Mouse (Mus musculus) right cerebral cortex, adult 2 months (tissue): ENCODE measurements around the gene Dcpp2.
"Not testable (repeated sequence)": the region's sequence is repeated elsewhere in the genome, so short reads cannot be mapped to it uniquely, and the experiment has no call there.

ENCODE experiments used
- DNase-seq, 2 experiments: peaks; one replicate each; pipeline ENCODE4 v3.0.0; 2021 to 2022; ENCODE audit warnings: low spot score in 2 of 2

Dcpp2 gene

DNA sequence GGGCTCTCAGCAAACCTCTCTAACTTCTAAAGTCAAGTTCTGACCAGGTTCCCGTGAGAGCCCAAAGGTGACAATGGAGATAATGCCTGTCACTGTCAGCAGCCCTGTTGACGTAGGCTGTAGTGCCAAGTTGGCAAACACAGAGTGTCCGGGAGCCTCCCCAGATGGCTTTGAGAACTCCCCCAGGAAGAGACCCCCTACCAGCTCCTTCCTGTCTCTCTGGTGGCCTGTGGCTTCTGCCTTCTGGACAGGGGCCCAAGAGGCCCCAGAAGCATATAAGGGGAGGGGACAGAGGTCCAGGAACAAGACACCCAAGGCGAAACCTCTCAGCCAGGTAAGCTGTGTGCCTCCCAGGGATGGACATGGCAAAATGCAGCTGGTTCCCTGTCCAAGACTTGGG is at the start of gene Dcpp2, which contains the start of gene Dcpp1:
Dcpp2 (plus strand) TSS at position 305 of the 400 bp plus-strand sequence.
Dcpp1 (plus strand) TSS at position 301 of the 400 bp plus-strand sequence.
- DNase-seq = not testable (repeated sequence)

DNA sequence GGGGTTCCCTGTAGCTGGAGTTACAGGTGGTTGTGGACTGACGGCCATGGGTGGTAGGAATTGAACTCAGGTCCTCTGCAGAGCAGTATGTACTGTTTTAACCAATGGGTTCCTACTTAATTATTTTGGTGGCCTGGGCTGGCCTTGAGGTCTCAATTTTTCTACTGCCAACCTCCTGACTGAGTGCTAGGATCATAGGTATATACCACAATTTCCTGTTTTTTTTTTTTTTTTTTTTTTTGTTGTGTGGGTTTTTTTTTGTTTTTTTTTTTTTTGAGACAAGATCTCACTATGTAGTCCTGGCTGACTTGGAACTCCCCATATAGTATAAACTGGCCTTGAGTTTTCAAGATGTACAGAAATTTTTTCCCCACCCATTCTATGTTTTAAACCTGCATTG is 49.5 kb upstream of the Dcpp2 start:
- no peak for DNase-seq

DNA sequence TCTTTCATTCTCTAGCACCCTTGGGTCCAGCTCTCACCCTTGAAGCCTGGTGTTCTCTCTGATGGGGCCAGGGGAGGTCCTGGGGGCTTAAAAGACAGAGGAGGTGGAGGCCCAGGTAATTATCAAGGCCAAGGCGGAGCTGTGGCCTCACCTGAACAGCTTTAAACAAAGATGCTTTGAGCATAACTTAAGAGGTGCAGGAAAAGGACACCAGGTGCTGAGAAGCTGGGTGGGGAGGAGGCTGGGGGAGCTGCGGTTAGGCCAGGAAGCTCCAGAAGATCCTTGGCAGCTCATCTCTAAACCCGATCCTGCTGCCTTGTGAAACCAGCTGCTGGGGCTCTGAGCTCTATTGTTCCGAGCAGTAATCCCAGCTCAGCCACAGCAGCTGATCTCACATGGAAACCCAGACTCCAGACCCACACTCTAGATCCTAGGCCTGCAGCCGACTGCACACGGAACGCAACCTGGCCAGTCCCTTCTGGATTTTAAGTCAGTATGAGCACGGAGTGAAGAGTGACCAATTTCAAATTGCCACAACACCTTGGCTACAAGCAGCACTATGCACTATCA is 44.6 kb upstream of the Dcpp2 start, which contains the start of gene Prss33:
Prss33 (minus strand) TSS at position 51 of the 570 bp plus-strand sequence.
- DNase-seq = no peak

DNA sequence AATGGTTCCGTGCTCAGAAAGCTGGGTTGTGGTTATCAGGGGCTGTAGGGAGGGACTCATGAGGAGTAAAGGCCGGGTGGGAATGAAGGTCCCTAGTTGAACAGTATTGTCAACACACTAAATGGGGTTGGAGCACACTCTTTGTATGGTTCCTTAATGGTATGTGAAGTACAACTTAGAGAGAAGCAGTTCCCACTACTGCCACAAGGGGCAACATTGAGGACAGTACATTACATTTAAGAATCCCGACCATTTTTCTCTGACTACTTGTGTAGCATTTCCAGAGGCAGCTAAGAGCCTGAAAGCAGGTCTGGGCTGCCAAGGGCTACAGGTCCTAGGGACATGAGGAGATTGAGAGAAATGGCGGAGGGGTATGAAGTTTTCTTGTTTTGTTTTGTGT is 39.5 kb upstream of the Dcpp2 start:
- peak; percentile 59 to 75 for DNase-seq

DNA sequence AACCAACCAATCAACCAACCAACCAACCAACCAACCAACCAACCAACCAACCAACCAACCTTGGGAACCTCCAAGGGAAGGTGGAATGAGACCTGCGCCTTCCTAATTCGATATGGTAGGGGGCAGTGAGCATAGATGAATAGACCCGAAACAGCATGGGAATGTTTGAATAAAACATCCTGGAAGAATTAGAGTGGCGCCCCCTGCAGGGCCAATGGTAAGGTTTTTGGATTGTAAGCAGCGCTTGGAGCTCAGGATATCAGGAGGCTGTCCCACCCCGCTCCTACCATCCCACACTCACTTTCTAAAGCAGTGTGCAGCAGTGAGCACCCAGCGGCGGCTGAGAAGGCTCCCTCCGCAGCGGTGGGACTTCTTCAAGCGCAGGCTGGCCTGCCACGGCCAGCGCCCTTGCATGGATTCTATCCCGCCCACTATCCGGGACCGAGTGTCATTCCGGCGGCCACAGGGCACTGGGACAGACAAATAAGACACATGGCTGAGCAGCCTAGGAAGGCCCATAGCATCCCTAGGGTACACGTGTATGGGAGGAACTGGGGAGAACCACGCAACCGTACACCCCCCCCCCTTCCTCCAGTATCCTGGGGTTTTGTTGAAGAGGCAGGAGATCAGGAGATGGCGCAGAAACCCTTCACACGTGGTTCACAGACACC is 37.4 kb upstream of the Dcpp2 start:
- DNase-seq = no peak

DNA sequence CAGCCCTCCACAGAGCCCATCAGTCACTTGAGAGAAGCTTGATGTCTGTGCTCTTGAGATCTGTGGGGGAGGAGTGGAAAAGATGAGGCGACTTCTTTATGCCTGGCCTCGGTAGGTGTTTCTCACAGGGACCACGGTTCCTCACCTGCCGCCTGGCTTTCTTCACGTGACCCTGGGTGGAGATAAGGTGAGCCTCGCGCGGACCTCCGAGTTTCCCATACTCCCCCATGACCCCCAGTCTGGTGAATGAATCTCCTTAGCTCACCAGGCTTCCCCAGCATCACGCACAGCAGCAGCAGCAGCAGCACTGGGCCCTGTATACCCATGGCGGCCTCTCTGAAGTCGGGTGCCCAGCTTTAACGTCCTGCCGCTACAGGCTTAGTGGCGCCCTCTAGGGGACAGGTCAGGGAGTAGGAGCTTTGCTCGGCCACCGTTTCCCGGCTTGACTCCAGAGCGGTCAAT is 36.8 kb upstream of the Dcpp2 start, which contains the start of the genes Prss32 and Prss41:
Prss32 (plus strand) TSS at position 44 of the 462 bp plus-strand sequence.
Prss41 (minus strand) TSS at position 361 of the 462 bp plus-strand sequence.
- no peak for DNase-seq

DNA sequence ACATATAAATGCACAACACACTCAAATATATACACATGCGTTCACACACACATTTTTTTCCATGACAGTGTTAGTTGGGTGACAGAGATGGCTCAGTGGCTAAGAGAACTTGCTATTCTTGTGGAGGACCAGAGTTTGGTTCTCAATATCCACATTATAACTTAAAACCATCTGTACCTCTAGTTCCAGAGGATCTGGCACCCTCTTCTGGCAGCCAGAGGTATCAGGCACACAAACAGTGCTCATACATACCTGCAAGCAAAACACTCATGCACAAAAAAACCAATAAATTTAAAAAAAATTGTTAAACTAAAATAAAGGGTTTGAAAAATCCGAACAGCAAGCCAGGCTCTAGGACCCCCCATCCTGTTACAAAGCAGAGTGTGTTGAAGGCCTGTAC is 30.7 kb upstream of the Dcpp2 start:
- no peak for DNase-seq

DNA sequence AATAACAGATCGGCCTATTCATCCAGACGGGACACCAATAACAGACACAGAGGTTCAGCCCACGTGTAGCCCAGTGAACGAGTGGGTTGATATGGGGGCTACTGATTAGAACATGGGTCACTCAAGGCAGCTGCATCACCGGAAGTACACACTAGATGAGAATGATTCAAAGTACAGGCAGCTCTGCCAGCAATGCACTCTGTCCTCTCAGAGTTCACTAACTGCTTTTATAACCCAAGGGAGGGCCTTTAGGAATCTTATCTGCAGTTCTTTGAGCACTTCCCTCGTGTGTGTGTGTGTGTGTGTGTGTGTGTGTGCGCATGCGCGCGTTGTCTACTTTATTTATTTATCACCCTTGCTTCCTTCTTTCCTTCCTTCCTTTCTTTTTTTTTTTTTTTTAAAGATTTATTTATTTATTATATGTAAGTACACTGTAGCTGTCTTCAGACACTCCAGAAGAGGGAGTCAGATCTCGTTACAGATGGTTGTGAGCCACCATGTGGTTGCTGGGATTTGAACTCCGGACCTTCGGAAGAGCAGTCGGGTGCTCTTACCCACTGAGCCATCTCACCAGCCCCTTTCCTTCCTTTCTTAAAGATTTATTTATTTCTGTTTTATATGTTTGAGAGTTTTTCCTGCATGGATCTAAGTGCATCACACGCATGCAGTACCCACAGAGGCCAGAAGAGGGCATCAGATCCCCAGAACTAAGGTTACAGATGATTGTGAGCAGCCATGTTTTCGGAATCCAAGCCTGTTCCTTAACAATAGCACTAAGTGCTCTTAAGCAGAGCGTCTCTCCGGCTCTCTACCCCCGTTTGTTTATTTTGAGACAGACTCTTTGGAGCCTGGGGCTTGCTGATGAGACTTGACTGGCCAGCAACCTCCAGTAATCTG is 29.6 kb upstream of the Dcpp2 start:
- peak; percentile 56 to 64 for DNase-seq

DNA sequence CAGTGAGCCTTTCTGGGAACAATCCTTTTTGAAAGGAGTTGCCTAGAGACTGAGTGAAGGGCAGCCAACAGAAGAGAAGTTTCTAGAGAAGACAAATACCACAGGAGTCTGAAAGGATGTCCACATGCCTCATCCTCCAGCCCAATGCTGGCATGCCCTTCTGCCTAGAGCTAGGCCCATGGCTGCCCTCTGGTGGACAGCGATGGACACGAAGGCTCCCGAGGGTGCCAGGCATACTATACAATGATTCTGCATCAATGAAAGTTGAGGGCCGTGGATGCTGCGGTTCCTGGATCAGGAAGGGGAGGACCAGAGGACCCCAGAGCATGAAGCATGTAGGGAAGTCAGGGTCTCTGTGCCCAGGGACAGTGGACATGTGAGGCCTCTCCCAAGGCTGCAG is 27.4 kb upstream of the Dcpp2 start:
- DNase-seq = peak in 1 of 2 experiments; percentile 11

DNA sequence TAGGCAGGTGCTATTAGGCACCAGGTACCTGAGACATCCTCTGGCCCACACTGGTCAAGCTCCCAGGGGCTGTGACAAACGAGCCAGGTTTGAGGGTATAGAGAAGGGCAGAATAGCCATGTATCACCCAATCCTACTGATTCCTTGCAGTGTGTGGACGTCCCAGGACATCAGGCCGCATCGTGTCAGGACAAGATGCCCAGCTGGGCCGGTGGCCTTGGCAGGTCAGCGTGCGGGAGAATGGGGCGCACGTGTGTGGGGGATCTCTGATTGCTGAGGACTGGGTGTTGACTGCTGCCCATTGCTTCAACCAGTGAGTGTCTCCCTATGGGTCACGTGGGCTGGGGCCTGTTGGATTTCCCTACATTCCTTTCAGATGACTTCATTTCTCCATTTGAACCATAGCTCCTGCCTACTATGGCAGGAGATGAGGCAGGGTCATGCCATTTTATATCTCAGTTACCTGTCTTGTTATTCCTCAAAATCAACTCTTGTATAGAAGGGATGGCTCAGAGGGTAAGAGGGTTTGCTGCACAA is 26.4 kb upstream of the Dcpp2 start:
- DNase-seq = no peak

DNA sequence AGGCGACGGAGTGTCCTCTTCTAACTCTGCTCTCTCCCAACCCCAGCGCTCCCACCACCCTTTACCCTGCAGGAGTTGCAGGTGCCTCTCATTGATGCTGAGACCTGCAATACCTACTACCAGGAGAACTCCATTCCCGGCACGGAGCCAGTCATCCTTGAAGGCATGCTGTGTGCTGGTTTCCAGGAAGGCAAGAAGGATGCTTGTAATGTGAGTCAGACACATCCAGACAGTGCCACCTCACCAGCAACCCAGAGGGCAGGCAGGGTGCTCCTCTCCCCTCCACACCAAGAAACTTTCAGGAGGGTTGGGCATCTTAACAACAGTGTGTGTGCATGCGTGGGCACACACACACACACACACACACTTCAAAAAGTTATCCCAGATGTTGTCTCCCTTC is 23.5 kb upstream of the Dcpp2 start:
- no peak for DNase-seq

DNA sequence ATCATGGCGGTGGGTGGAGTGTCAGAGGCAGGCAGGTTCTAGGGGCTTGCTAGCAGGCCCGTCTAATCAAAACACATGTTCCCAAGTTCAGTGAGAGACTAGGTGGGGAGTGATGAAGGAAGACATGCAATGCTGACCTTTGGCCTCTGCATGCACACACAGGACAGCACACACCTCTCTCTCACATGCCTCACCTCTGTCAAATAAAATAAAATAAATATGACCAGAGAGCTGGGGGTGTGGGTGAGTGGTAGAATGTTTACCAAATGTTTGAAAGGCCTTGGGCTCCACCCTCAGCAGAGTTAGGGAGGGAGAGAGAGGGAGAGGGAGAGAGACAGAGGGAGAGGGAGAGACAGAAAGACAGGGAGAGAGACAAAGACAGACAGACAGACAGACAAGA is 22.8 kb upstream of the Dcpp2 start:
- no peak for DNase-seq

DNA sequence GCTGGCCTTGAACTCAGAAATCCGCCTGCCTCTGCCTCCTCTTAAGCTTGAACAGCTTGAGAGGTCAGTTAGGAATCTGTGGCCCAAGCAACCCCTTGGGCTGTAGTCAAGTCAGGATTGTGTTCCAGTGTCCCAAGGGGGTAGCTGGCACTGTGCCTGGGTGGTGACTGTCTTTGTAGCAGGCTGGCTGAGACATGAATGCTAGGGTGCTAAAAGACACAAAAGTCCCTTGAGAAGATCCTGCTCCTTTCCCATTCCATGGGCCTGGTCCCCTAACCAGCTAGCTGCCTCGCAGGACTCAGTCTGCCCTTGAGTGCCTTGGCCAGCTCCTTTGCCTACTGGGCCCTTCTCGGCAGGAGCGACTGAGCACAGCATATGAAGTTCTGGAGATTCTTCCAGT is 17.8 kb upstream of the Dcpp2 start:
- no peak for DNase-seq

DNA sequence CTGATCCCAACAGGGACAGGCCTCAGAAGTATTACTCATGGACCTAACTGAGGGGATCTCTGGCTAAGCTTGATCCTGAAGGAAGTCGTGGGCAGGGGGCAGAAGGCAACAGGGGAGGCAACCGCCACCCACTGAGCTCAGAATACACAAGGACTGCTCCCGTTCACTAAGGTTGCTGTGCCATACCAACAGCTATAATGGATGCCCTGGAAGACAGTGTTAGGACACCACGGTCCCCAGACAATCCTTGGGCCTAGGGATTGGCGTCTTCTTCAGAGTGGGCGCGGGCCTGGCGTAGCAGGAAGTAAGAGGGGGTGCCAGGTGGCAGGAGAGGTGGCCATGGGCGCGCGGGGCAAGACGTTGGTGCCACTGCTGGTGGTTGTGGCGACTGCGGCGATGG is 12.9 kb upstream of the Dcpp2 start, which contains the start of gene Prss21:
Prss21 (plus strand) TSS at position 301 of the 400 bp plus-strand sequence.
- no peak for DNase-seq

DNA sequence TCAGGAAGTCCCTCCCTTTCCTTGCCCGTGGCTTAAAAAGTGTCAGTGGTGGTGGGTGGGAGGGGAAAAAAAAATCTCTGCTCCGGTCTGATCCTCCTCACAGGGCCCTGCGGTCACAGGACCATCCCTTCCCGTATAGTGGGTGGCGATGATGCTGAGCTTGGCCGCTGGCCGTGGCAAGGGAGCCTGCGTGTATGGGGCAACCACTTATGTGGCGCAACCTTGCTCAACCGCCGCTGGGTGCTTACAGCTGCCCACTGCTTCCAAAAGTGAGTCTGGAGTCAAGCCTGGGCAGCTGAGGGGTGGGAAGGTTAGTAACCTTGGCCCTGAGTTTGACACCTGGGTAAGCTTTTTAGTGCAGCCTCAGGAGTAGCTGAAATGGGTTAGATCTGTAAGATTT is 12.2 kb upstream of the Dcpp2 start:
- DNase-seq = no peak

DNA sequence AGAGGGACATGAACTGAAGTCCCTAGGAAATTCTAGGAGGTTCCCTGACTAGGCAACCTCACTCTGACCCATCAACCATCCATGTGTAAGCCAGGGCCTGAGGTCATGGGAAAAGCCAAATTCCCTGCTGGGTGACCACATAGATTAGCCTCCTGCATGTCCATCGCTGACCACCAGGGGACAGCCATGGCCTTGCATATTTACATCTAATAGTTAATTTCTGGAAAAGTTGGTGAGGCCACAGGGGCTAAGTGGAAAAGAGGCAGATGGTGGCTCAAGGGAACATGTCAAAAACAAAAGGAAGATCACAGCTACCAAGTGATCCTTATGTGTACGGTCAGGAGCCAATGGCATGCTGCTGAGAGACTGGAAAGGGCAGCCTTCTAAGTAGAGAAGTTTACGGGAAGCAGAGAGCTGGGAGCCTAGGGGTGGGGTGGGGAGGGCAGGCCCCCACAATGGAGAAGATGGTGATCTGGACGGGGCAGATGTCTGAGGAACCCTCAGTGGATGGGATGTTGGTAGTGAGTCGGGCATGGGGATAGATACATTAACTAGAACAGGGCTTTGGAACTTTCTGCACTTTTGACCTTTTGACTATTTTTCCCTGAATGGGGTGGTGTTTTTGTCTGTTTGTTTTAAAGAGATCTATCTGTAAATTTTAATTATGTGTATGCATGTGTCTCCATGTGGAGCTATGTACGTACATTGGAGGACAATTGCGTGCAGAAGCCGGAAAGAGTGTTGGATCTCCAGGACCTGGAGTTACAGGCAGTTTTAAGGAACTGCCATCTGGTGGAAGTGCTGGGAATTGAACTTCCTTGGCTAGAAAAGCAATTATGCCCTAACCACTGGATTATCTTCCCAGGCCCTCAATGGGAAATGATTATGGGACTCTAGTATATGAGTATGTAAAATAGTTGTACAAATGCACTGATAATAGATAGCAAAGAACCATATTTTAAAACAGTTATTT is 6.5 kb upstream of the Dcpp2 start:
- peak; percentile 44 to 53 for DNase-seq

DNA sequence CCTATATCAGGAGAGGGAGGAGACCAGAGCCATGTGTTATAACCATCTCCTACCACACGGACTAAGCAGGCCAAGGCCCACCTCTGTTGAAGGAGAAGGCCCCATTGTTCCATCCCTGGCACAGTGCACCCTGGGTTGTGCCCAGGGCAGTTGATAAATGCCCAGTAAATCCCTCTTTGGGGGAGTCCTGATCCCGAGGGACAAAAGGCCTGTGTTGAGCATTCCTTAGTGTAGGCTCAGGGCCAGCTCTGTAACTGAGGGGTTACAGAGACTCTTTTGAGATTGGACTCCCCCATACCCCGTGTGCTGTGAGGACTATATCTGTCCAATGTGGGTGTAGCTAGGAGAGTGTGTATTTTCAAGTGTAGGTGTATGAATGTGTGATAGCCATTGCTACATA is 3.9 kb upstream of the Dcpp2 start:
- DNase-seq = peak in 1 of 2 experiments; percentile 7

DNA sequence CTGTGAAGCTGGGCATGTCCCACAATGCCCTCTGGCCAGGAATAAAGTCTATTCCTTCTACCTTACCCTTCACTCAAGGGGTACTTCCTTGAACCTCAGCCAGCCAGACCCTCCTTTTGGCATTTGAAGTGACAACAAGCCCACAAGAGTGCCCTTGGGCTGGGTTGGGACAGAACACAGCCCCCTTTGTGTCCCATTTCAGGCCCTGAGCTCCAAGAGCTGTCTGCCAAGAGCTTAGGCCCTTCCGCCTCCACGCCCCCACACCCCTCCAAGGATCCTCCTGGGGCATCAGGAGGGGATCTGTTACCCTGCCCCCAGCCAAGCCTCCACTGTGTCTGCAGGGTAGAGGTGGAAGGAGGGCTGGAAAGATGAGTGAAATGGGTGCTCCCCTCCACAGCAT is 3.5 kb upstream of the Dcpp2 start:
- no peak for DNase-seq

DNA sequence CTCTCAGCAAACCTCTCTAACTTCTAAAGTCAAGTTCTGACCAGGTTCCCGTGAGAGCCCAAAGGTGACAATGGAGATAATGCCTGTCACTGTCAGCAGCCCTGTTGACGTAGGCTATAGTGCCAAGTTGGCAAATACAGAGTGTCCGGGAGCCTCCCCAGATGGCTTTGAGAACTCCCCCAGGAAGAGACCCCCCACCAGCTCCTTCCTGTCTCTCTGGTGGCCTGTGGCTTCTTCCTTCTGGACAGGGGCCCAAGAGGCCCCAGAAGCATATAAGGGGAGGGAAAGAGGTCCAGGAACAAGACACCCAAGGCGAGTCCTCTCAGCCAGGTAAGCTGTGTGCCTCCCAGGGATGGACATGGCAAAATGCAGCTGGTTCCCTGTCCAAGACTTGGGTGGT is 36.5 kb downstream of the Dcpp2 start, which contains the start of gene Dcpp3:
Dcpp3 (plus strand) TSS at position 301 of the 400 bp plus-strand sequence.
- not testable (repeated sequence) for DNase-seq

DNA sequence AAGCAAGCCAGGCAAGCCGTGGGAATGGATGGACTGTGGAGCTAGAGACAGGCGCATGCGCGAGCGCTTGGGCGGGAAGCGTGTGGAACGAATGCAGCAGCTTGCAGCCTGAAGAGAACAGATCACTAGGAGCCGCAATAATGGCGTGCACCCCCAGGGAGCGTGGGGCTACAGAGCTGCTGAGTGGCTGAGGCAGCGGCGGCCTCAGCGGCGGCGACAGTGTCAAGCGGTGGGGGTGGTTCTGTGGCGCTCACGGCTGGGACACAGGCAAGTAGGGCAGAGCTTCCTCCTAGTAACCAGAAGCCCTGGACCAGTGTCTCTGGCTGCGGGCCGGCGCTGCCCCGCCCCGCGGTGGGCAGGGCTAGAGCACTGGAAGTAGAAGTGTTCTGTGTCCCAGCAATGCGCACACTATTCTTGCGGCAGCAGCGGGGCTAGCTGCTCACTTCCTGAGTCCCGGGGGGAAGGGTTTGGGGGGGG is 43.9 kb downstream of the Dcpp2 start:
- peak; percentile 88 to 91 for DNase-seq
